Mouse (Mus musculus): ENCODE results near the gene Gm20683.

GRCm38 (mm10) chr17:25810890-25811289, 30.7 kb downstream of the Gm20683 start:
- no peak for TF ChIP-seq CTCF (IDR thresholded peaks at IDR 0.05; ENCODE audit: insufficient read depth, low read depth, low read length)
- TF ChIP-seq POLR2A (IDR thresholded peaks at IDR 0.05; ENCODE audit: insufficient read depth, low read depth, low read length), result no peak
